Mouse (Mus musculus): Measurements from ENCODE around the gene Clca3a2.
A peak's percentile ranks its signal among the peaks of the same experiment; 100 is the strongest.
"Not testable (repeated sequence)": the region's sequence is repeated elsewhere in the genome, so short reads cannot be mapped to it uniquely, and the experiment has no call there.

Gene Clca3a2

GRCm38 (mm10) chr3:144819219-144819618 lies at the start of gene Clca3a2:
Gene Clca3a2 (minus strand): TSS chr3:144819494.
- DNase-seq (ENCODE audit: low spot score): not testable (repeated sequence)

- no peak for DNase-seq (ENCODE audit: low spot score)
Observed at GRCm38 (mm10) chr3:144849584-144849983, 30.3 kb upstream of the Clca3a2 start.

GRCm38 (mm10) chr3:144849014-144849556 lies 29.8 kb upstream of the Clca3a2 start, which contains the start of gene Clca3b:
Gene Clca3b (minus strand): TSS chr3:144849357.
- DNase-seq (ENCODE audit: low spot score): not testable (repeated sequence)

DNA sequence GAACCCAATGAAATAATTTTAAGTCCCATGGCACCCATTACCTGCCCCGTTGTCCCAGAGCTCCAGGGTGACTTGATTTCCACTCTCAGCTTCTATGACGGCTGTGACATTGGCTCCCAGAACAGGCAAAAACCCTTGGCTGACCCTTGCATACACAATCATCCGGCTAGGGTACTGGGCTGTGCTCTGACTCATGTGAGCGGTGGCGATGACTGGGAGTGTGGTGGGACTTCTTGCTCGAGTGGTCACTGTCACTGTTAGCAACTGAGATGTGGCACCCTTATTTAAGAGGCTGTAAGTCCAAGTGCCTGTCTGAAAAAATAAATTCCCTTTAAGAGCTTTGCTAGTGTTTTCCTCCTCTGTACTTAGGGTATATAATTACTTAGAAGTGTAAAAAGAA lies 8.0 kb upstream of the Clca3a2 start:
- no peak for DNase-seq (ENCODE audit: low spot score)

DNA sequence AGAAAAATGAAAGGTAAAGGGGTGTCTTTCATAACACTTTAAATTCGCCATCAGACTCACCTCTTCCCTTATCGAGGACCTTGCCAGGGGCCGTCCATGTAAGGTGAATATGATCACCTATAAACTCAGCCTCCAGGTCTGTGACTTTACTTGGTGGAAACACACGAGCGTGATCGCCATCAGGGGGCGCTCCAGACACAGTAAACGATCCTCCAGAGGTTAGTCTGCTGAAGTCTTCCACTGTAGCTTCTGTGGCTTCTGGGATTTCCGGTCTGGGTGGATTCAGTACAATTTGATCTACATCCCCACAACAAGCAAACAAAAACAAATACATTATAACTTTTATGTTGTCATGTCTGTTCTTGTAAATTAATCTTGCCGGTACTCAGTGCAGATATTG lies 5.9 kb upstream of the Clca3a2 start:
- peak; percentile 90 for DNase-seq (ENCODE audit: low spot score)

- no peak for DNase-seq (ENCODE audit: low spot score)
Observed at GRCm38 (mm10) chr3:144823331-144823730, 4.0 kb upstream of the Clca3a2 start.

GRCm38 (mm10) chr3:144820632-144821031 lies 1.3 kb upstream of the Clca3a2 start:
- no peak for DNase-seq (ENCODE audit: low spot score)

GRCm38 (mm10) chr3:144813336-144813735 lies 6.0 kb downstream of the Clca3a2 start:
- not testable (repeated sequence) for DNase-seq (ENCODE audit: low spot score)

GRCm38 (mm10) chr3:144811821-144812220 lies 7.5 kb downstream of the Clca3a2 start:
- no peak for DNase-seq (ENCODE audit: low spot score)

GRCm38 (mm10) chr3:144808153-144808925 lies 11.0 kb downstream of the Clca3a2 start:
- DNase-seq (ENCODE audit: low spot score): not testable (repeated sequence)

DNA sequence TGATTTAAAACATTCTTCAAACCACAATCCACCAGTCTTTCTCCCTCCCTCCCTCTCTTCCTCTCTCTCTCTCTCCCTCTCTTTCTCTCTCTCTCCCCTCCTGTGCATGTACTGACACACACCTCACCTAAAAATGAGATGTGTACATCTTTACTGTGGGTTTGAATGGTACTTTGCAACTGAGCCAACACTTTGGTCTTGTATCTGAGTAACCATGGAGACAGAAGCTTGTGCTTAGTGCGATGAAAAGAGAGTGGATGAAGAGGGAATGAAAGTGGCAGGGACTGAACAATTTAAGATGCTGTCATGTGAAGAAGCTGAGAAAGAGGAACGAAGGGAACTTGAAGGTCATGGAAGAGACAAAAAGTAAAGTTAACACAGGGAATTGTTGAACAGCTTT lies 12.7 kb downstream of the Clca3a2 start:
- DNase-seq (ENCODE audit: low spot score): not testable (repeated sequence)

- peak; percentile 63 for DNase-seq (ENCODE audit: low spot score)
Observed at GRCm38 (mm10) chr3:144801861-144802260, 17.4 kb downstream of the Clca3a2 start.

DNA sequence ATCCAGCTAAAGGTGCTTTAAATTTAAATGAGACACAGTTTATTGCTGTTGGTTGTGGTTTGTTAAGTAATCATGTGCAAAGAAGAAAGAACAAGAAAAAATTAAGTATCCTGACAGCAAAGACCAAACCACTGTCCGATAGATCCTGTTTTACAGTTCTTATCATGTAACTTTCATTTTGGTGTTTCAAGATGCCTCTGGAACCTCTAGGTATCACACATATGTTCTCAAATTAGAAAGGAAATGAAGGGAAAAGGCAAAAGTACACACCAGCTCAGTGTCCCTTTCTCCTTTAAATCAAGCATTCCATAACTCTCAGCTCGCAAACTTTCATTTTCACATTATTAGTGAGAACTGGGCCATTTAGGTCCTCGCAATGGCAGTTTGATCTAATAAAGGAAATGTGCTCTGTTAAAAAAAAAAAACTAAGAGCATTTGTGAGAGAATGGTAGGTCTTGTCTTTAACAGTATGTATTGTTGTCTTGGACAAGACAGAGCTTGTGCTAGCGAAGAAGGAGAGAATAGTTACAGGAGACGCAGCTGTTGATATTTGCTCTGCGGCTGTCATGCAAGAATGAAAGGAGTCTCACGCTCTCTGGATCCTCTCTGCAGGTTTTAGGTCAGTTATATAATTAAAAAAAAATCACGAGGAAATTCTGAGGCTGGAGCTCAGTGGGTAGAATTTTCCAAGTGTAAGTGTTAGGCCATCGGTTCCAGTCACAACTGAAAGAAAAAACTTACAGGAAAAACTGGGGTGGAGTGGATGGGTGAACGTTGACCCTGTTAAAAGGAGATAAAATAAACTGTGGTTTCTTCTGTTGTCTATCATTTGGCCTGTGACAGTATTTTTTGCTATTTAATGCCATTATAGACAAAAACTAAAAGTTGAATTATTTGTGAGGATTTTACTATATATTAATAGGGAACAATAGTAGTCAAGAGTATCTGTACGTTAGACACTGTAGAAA lies 33.8 kb downstream of the Clca3a2 start:
- DNase-seq (ENCODE audit: low spot score): no peak

DNA sequence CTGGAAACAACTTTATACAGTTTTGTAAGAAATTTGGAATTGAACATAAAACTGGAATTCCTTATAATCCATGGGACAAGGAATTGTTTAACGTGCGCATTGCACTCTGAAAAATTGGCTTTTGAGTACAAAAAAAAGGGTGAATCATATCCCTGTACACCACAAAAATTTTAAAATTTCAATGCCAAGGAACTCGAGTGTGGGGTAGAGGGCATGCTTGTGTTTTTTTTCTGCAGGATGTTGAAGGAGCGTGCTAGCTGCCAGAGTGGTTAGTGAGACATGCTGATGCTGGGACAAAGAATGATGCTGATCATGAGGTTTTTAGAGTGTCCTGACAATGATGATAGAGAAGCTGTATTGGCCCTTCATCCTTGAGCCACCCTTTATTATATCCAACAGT lies 54.1 kb downstream of the Clca3a2 start:
- no peak for DNase-seq (ENCODE audit: low spot score)

- no peak for DNase-seq (ENCODE audit: low spot score)
Observed at GRCm38 (mm10) chr3:144761454-144761853, 57.8 kb downstream of the Clca3a2 start.

- DNase-seq (ENCODE audit: low spot score): no peak
Observed at GRCm38 (mm10) chr3:144760592-144761309, 58.5 kb downstream of the Clca3a2 start, which contains the start of gene Clca3a1. Gene Clca3a1 (minus strand): TSS chr3:144760977.

GRCm38 (mm10) chr3:144759719-144760118 lies 59.6 kb downstream of the Clca3a2 start:
- DNase-seq (ENCODE audit: low spot score): no peak

- not testable (repeated sequence) for DNase-seq (ENCODE audit: low spot score)
Observed at GRCm38 (mm10) chr3:144756103-144756502, 63.2 kb downstream of the Clca3a2 start.

DNA sequence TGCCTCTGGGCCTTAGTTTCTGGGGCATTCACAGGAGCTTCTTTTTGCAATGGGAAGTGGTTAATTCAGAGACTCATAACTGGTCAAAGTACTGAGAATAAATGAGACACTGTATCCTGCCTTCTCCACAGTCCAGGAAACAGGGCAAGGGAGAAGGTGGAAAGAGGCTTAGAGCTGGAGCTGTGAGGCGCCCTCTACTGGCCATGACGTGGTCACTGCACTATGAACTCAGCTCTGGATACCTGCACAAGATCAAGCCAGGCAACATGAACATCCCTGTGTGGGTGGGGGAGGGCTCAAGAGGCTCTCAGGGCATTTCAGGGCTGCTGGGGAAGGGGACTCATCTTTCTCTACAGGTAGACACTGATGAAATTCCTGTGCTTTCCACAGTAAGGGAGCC lies 66.2 kb downstream of the Clca3a2 start:
- DNase-seq (ENCODE audit: low spot score): peak; percentile 48

DNA sequence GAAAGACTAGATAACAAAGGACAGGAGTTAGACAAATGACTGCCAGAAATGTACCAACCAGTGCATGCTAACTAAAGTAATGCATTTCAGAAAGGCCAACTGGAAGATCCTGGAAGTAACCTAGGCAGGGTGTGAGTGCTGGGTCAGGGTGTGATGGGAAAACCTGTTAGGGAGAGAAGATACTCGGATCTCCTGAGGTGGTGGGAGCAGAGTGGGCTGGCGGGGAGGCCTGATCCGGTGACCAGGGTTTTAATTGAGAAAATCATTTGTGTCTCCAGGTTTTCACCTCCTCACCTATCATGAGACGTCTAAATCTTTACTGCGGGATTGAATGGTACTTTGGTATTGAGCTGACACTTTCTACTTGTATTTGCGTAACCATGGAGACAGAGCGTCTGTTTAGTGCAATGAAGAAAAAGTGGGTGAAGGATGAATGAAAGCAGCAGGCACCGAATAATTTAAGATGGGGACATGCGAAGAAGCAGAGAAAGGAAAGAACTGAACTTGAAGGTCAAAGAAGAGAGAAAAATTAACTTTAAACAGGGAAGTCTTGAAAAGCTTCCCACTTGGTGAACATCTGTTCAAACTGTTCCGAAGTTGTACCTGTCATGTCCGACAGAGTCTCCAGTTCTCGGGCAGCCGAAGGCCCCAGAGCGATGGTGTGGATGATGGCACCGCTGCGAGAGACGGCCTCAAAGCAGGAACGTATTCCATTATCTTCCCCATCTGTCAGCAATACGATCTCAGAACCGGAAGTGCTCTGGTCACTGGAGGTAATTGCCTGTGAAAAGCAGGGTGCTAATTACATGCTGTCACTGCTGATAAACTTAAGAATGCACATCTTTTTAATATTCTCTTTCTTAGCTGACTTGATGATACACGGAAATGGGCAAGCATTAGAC lies 70.0 kb downstream of the Clca3a2 start:
- not testable (repeated sequence) for DNase-seq (ENCODE audit: low spot score)

GRCm38 (mm10) chr3:144747706-144748105 lies 71.6 kb downstream of the Clca3a2 start:
- not testable (repeated sequence) for DNase-seq (ENCODE audit: low spot score)

Data from embryo, embryonic 10 days (tissue).